Mouse (Mus musculus) ES-E14 (cell line): Measurements from ENCODE around the gene Selenok. TPM values are rescaled to one million over a fixed set of nuclear protein-coding genes. Genes with fewer than 3 reads are reported as not detected.
A peak's percentile ranks its signal among the peaks of the same experiment; 100 is the strongest.

Experiments
- DNase-seq: peaks from one replicate; pipeline ENCODE4 v3.0.0-alpha.2; 2013; ENCODE audit warnings: low read depth, low spot score
- H3K27ac ChIP-seq: 2 replicates; pipeline ENCODE4 v1.5.1; 2012; ENCODE audit warnings: low read depth, mild to moderate bottlenecking, low read length, moderate library complexity, mixed read lengths; ENCODE audit not compliant: poor library complexity, insufficient read depth, severe bottlenecking
- H3K36me3 ChIP-seq: 2 replicates; pipeline ENCODE4 v1.6.1; 2012; ENCODE audit warnings: mild to moderate bottlenecking, low read length, moderate library complexity, mixed read lengths; ENCODE audit not compliant: control insufficient read depth, poor library complexity, insufficient read depth, severe bottlenecking
- H3K4me1 ChIP-seq, 2 experiments: fragments of 150-350 bp in 1 of 2; sonication (generic) in 1 of 2; 2 replicates each; pipeline ENCODE4 v1.6.1; 2012; ENCODE audit warnings: low read length in 2 of 2, mild to moderate bottlenecking in 1 of 2, mixed read lengths in 1 of 2; ENCODE audit not compliant: control insufficient read depth in 2 of 2, insufficient read depth in 2 of 2, poor library complexity in 1 of 2
- H3K4me3 ChIP-seq, 2 experiments: fragments of 150-350 bp in 1 of 2; sonication (generic) in 1 of 2; 2 replicates each; pipeline ENCODE4 v1.5.1; 2012; ENCODE audit warnings: low read length in 2 of 2, low read depth in 1 of 2, mild to moderate bottlenecking in 1 of 2, mixed read lengths in 1 of 2; ENCODE audit not compliant: insufficient read depth in 1 of 2, poor library complexity in 1 of 2, severe bottlenecking in 1 of 2
- H3K9ac ChIP-seq: 2 replicates; pipeline ENCODE4 v1.6.1; 2012; ENCODE audit warnings: low read depth, mild to moderate bottlenecking, low read length, mixed read lengths; ENCODE audit not compliant: poor library complexity, insufficient read depth, severe bottlenecking
- H3K9me3 ChIP-seq: fragments of 150-350 bp; sonication (generic); 2 replicates; pipeline ENCODE4 v1.6.1; 2012; ENCODE audit warnings: low read depth, mild to moderate bottlenecking, low read length; ENCODE audit not compliant: control insufficient read depth, insufficient read depth
- CHD2 ChIP-seq: IDR thresholded peaks from 2 replicates; pipeline ENCODE4 v1.6.1; 2014; ENCODE audit warnings: mild to moderate bottlenecking, low read depth, low read length, inconsistent platforms
- HCFC1 ChIP-seq: IDR thresholded peaks from 2 replicates; pipeline ENCODE4 v1.6.1; 2012; ENCODE audit warnings: low read length, inconsistent platforms, borderline replicate concordance; ENCODE audit not compliant: insufficient read depth
- MAFK ChIP-seq: IDR thresholded peaks from 2 replicates; pipeline ENCODE4 v1.6.1; 2014; ENCODE audit warnings: mild to moderate bottlenecking, low read depth, low read length, inconsistent platforms; ENCODE audit not compliant: insufficient read depth
- ZC3H11A ChIP-seq: IDR thresholded peaks from 2 replicates; pipeline ENCODE4 v1.6.1; 2012; ENCODE audit warnings: low read depth, mild to moderate bottlenecking, inconsistent platforms, low read length, borderline replicate concordance
- ZNF384 ChIP-seq: IDR thresholded peaks from 2 replicates; pipeline ENCODE4 v1.6.1; 2012; ENCODE audit warnings: low read depth, low read length, inconsistent platforms
- in situ Hi-C, 2 experiments: fragments of 600-800 bp; cut with MboI; formaldehyde crosslinking; loops; one replicate each; pipeline ENCODE4 v1.15.1; 2025; ENCODE audit warnings: low sequenced_read_pairs in 2 of 2, inconsistent platforms in 1 of 2; ENCODE audit not compliant: unreplicated experiment in 2 of 2
- total RNA-seq: library from RNA; depleted of rRNA; stranded (reverse); fragments of 300-350 nt; gene quantifications from 2 replicates; pipeline ENCODE4 v1.2.3, GENCODE M21; 2012

Selenok gene
- total RNA-seq, 1 experiment: 90.0 TPM

- peaks cover 0 to 15% of the 10 kb centered on the region in 2 experiments; a peak in 3 of 4 replicates for H3K4me1 ChIP-seq
- no peaks in the 10 kb centered on the region for H3K9me3 ChIP-seq
- DNase-seq: no peak
- in situ Hi-C loops: no loop called here
- no peak overlapping the region for H3K27ac ChIP-seq
- H3K9ac ChIP-seq: no peak overlapping the region
- TF ChIP-seq ZNF384 (no peak), ZC3H11A (no peak)
- peaks cover 29% of the 10 kb centered on the region for H3K36me3 ChIP-seq
- H3K4me3 ChIP-seq: no peak overlapping the region
These were observed 29.2 kb downstream of the Selenok start for GRCm38 (mm10) chr14:29997345-29997744.

GRCm38 (mm10) chr14:29998747-29999474, 30.8 kb downstream of the Selenok start:
- Histone ChIP-seq H3K9me3 (no peaks in the 10 kb centered on the region), H3K27ac (no peak overlapping the region; the same call in 1 of the 2 replicates), H3K9ac (no peak overlapping the region), H3K36me3 (peaks cover 18% of the 10 kb centered on the region), H3K4me3 (no peak overlapping the region), H3K4me1 (peaks cover 0 to 15% of the 10 kb centered on the region in 2 experiments; a peak in 3 of 4 replicates)
- TF ChIP-seq HCFC1 (no peak), ZNF384 (no peak), MAFK (no peak), CHD2 (no peak), ZC3H11A (no peak)
- DNase-seq: no peak
- in situ Hi-C loops: no loop called here

GRCm38 (mm10) chr14:29999475-29999811, 31.3 kb downstream of the Selenok start:
- Histone ChIP-seq H3K9me3 (no peaks in the 10 kb centered on the region), H3K4me3 (no peak overlapping the region), H3K9ac (no peak overlapping the region), H3K36me3 (peaks cover 14% of the 10 kb centered on the region; the same call in 1 of the 2 replicates), H3K4me1 (peaks cover 0 to 15% of the 10 kb centered on the region in 2 experiments; a peak in 3 of 4 replicates), H3K27ac (no peak overlapping the region)
- no peak for TF ChIP-seq HCFC1
- DNase-seq: no peak
- in situ Hi-C loops: no loop called here

GRCm38 (mm10) chr14:30008733-30009575, 40.8 kb downstream of the Selenok start, which contains the start of the genes Il17rb and Chdh:
TSS of gene Il17rb (minus strand) at chr14:30008896.
TSS of gene Chdh (plus strand) at chr14:30009023.
- DNase-seq: no peak
- peak within 1 kb of the TSS; percentile 37 to 54 for H3K4me3 ChIP-seq
- no peak within 1 kb of the TSS for H3K27ac ChIP-seq
- H3K36me3 ChIP-seq: no peaks in the 10 kb centered on the region
- in situ Hi-C loops: no loop called here
- TF ChIP-seq MAFK (no peak), ZC3H11A (no peak), CHD2 (no peak), ZNF384 (no peak), HCFC1 (no peak)
- H3K9me3 ChIP-seq: no peaks in the 10 kb centered on the region
- H3K9ac ChIP-seq: peak within 1 kb of the TSS; percentile 34; the same call in 1 of the 2 replicates
- no peaks in the 10 kb centered on the region for H3K4me1 ChIP-seq
